Mouse (Mus musculus): ENCODE results near the gene Mest. TPM values are rescaled to one million over a fixed set of nuclear protein-coding genes. Genes with fewer than 3 reads are reported as not detected.

Mest gene
- polyA plus RNA-seq, 1 experiment from 2014 or later, result 779 TPM

GRCm38 (mm10) chr6:30710371-30711364 is 12.7 kb upstream of the Mest start:
- no peaks in the 10 kb centered on the region for H3K36me3 ChIP-seq
- no peak overlapping the region for H3K4me3 ChIP-seq
- no peak overlapping the region for H3K4me2 ChIP-seq (replicated peaks)
- ATAC-seq (ENCODE audit: low FRiP score, low read depth), result no peak
- no peak overlapping the region; the same call in 1 of the 2 replicates for H3K27ac ChIP-seq
- H3K4me1 ChIP-seq, result peaks cover 22% of the 10 kb centered on the region
- H3K27me3 ChIP-seq (replicated peaks), result no peaks in the 10 kb centered on the region
- no peaks in the 10 kb centered on the region for H3K9me3 ChIP-seq
- WGBS, result 55% methylated on average over 25 of the region's 25 CpGs
- H3K9ac ChIP-seq, result no peak overlapping the region

DNA sequence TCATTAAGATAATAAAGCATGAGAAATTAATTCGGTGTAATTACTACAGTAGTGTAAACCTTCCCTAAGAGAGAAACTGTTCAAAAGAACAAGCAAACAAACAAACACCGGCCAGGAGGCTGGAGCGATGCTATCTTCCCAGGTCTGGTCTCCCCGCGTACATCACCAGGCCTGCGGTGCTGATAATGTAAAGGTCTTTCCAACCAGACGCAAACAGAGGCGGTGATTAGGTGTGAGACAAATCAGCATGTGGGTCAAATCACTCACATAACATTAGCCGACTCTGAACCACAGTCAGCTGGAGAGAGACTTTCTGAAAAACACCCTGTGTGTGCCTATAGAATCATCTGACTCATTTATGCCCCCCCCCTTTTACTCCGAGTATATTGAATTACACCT is 12.0 kb upstream of the Mest start:
- H3K4me2 ChIP-seq (replicated peaks), result no peak overlapping the region
- no peaks in the 10 kb centered on the region for H3K27me3 ChIP-seq (replicated peaks)
- no peaks in the 10 kb centered on the region for H3K9me3 ChIP-seq
- 64% methylated on average over 10 of the region's 10 CpGs for WGBS
- no peaks in the 10 kb centered on the region for H3K36me3 ChIP-seq
- peaks cover 22% of the 10 kb centered on the region for H3K4me1 ChIP-seq
- no peak overlapping the region for H3K4me3 ChIP-seq
- ATAC-seq (ENCODE audit: low FRiP score, low read depth), result no peak
- H3K27ac ChIP-seq, result no peak overlapping the region
- no peak overlapping the region for H3K9ac ChIP-seq

DNA sequence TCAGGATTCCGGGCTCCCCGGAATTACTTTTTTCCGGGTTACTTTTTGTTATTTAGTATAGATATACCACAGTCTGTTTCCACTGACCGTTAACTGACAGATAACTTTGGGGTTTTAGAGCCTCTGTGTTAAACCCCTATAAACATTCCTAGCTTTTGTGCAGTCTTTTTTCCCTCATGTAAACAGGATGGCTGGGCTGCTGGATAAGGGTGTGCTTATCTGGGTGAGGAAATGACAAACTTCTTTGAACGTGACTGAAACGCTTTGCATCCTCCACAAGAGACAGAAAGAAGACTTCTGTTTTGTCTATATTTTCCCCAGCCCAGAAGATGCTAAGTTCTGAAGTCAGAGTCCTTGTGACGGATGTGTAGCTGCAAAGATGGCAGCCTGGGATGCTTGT is 10.9 kb upstream of the Mest start:
- H3K4me3 ChIP-seq, result no peak overlapping the region
- ATAC-seq (ENCODE audit: low FRiP score, low read depth), result no peak
- H3K4me1 ChIP-seq, result peaks cover 22% of the 10 kb centered on the region

GRCm38 (mm10) chr6:30713455-30713854 is 9.9 kb upstream of the Mest start:
- Histone ChIP-seq H3K4me1 (peaks cover 22% of the 10 kb centered on the region), H3K9ac (no peak overlapping the region), H3K27ac (no peak overlapping the region), H3K36me3 (no peaks in the 10 kb centered on the region), H3K27me3 (replicated peaks) (no peaks in the 10 kb centered on the region), H3K4me3 (no peak overlapping the region), H3K9me3 (no peaks in the 10 kb centered on the region), H3K4me2 (replicated peaks) (no peak overlapping the region)
- WGBS, result 81% methylated on average over 6 of the region's 6 CpGs
- ATAC-seq (ENCODE audit: low FRiP score, low read depth), result no peak

More for the DNA sequence above, 10.9 kb upstream of the Mest start:
- WGBS, result 45% methylated on average over 7 of the region's 7 CpGs
- Histone ChIP-seq H3K4me2 (replicated peaks) (no peak overlapping the region), H3K27me3 (replicated peaks) (no peaks in the 10 kb centered on the region), H3K36me3 (no peaks in the 10 kb centered on the region), H3K27ac (no peak overlapping the region), H3K9ac (no peak overlapping the region), H3K9me3 (no peaks in the 10 kb centered on the region)

GRCm38 (mm10) chr6:30713896-30714295 is 9.5 kb upstream of the Mest start:
- Histone ChIP-seq H3K4me2 (replicated peaks) (no peak overlapping the region), H3K4me3 (no peak overlapping the region), H3K4me1 (peaks cover 22% of the 10 kb centered on the region), H3K27me3 (replicated peaks) (no peaks in the 10 kb centered on the region), H3K9ac (no peak overlapping the region), H3K36me3 (no peaks in the 10 kb centered on the region), H3K9me3 (no peaks in the 10 kb centered on the region), H3K27ac (no peak overlapping the region)
- no peak for ATAC-seq (ENCODE audit: low FRiP score, low read depth)
- 71% methylated on average over 11 of the region's 11 CpGs for WGBS

GRCm38 (mm10) chr6:30714891-30715471 is 8.4 kb upstream of the Mest start:
- Histone ChIP-seq H3K9ac (no peak overlapping the region), H3K4me1 (peaks cover 18% of the 10 kb centered on the region), H3K4me3 (no peak overlapping the region), H3K4me2 (replicated peaks) (no peak overlapping the region), H3K27ac (no peak overlapping the region), H3K36me3 (no peaks in the 10 kb centered on the region), H3K27me3 (replicated peaks) (no peaks in the 10 kb centered on the region), H3K9me3 (no peaks in the 10 kb centered on the region)
- no peak for ATAC-seq (ENCODE audit: low FRiP score, low read depth)
- 54% methylated on average over 5 of the region's 5 CpGs for WGBS

DNA sequence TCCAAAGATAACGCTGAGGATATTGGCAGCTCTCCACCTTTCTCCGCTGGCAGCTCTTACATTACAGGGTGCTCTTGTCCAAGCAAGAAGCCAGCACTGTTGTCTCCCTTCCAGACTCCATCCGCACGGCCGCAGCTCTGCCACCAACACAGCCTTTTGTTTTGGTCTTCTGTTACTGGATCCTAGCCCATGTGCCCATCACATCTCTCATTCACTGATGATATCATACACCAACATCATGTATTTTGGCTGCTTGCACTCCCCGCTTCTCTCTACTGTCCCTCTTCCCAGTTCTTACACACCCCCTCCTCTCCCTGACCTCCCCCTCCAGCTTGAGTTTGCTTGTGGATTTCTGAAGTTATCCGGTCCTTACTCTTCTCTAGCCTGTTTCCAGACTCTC is 6.6 kb upstream of the Mest start:
- no peak for ATAC-seq (ENCODE audit: low FRiP score, low read depth)
- no peak overlapping the region for H3K9ac ChIP-seq
- WGBS, result 92% methylated on average over 7 of the region's 7 CpGs

GRCm38 (mm10) chr6:30722385-30723164 is 772 bp upstream of the Mest start:
- 76% methylated on average over 4 of the region's 4 CpGs for WGBS
- H3K9me3 ChIP-seq, result no peaks in the 10 kb centered on the region
- H3K9ac ChIP-seq, result no peak overlapping the region
- H3K4me3 ChIP-seq, result no peak overlapping the region
- no peaks in the 10 kb centered on the region for H3K27me3 ChIP-seq (replicated peaks)
- H3K4me2 ChIP-seq (replicated peaks), result no peak overlapping the region
- no peak for ATAC-seq (ENCODE audit: low FRiP score, low read depth)
- peaks cover 7% of the 10 kb centered on the region for H3K4me1 ChIP-seq
- H3K27ac ChIP-seq, result no peak overlapping the region
- H3K36me3 ChIP-seq, result no peaks in the 10 kb centered on the region

More for the DNA sequence above, 6.6 kb upstream of the Mest start:
- Histone ChIP-seq H3K36me3 (no peaks in the 10 kb centered on the region), H3K4me2 (replicated peaks) (no peak overlapping the region), H3K4me1 (peaks cover 4% of the 10 kb centered on the region; the same call in 1 of the 2 replicates), H3K27ac (no peak overlapping the region), H3K4me3 (no peak overlapping the region), H3K27me3 (replicated peaks) (no peaks in the 10 kb centered on the region), H3K9me3 (no peaks in the 10 kb centered on the region)

DNA sequence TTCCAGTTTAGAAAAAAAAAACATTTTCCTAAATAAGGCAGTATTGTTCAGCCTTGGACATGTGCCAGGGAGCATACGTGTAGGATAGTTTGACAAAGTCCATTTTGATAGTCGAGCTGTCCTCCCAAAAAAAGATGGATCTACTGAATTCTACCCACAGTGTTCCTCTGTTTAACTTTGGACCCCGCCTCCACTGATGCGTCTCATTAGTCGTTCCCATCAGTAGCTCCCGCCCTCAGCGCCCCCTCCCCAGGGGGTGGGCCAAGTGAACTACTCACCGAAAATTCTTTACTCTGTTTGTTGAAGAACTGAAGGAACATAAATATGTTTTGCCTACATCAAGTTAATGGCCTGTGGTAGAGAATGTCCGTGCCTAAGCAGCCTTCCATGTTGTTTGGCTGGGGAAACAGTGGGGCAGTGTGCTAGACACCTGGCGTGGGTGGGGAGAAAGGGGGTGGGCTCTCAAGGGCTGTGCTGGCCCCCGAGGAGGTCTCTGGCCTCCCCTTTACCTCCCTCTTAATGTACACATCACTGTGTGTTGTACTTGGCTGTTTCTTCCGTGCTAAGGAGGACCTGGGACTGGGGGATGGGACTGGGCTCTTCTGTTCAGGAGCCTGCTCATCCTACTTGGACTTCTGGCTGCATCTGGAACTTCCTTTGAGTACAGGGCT is 7.1 kb downstream of the Mest start:
- Histone ChIP-seq H3K27ac (no peak overlapping the region), H3K9me3 (0 out of 2 replicates have a peak, but pooled peaks cover 6% of the 10 kb centered on the region), H3K9ac (no peak overlapping the region), H3K27me3 (replicated peaks) (no peaks in the 10 kb centered on the region), H3K4me3 (no peak overlapping the region), H3K4me1 (peaks cover 14% of the 10 kb centered on the region), H3K4me2 (replicated peaks) (no peak overlapping the region), H3K36me3 (no peaks in the 10 kb centered on the region)
- ATAC-seq (ENCODE audit: low FRiP score, low read depth), result no peak
- WGBS, result 49% methylated on average over 12 of the region's 12 CpGs

- ATAC-seq (ENCODE audit: low FRiP score, low read depth), result no peak
- Histone ChIP-seq H3K4me2 (replicated peaks) (peak overlapping the region; percentile 33; the same call in 1 of the 2 replicates), H3K9me3 (peaks cover 24% of the 10 kb centered on the region), H3K36me3 (no peaks in the 10 kb centered on the region), H3K27me3 (replicated peaks) (no peaks in the 10 kb centered on the region), H3K4me3 (no peak overlapping the region), H3K27ac (no peak overlapping the region), H3K9ac (no peak overlapping the region), H3K4me1 (peaks cover 16% of the 10 kb centered on the region)
- WGBS, result 52% methylated on average over 18 of the region's 18 CpGs
Observed at GRCm38 (mm10) chr6:30732571-30733130, 9.3 kb downstream of the Mest start.

GRCm38 (mm10) chr6:30734465-30734864 is 11.1 kb downstream of the Mest start:
- ATAC-seq (ENCODE audit: low FRiP score, low read depth), result no peak
- WGBS, result 66% methylated on average over 6 of the region's 6 CpGs

More at GRCm38 (mm10) chr6:30734465-30734864, 11.1 kb downstream of the Mest start:
- no peak overlapping the region for H3K4me3 ChIP-seq
- H3K4me1 ChIP-seq, result peaks cover 12% of the 10 kb centered on the region
- no peak overlapping the region for H3K9ac ChIP-seq
- no peak overlapping the region for H3K27ac ChIP-seq
- H3K27me3 ChIP-seq (replicated peaks), result no peaks in the 10 kb centered on the region
- H3K9me3 ChIP-seq, result peaks cover 35% of the 10 kb centered on the region
- peak overlapping the region; percentile 61; the same call in 1 of the 2 replicates for H3K4me2 ChIP-seq (replicated peaks)
- H3K36me3 ChIP-seq, result no peaks in the 10 kb centered on the region

Measured in neural tube, embryonic 12.5 days (tissue).